Mouse (Mus musculus): Measurements from ENCODE around the gene Rplp0.

Rplp0 gene

GRCm38 (mm10) chr5:115526456-115527202, 32.6 kb upstream of the Rplp0 start:
- no peak for DNase-seq (ENCODE audit: low spot score)

DNA sequence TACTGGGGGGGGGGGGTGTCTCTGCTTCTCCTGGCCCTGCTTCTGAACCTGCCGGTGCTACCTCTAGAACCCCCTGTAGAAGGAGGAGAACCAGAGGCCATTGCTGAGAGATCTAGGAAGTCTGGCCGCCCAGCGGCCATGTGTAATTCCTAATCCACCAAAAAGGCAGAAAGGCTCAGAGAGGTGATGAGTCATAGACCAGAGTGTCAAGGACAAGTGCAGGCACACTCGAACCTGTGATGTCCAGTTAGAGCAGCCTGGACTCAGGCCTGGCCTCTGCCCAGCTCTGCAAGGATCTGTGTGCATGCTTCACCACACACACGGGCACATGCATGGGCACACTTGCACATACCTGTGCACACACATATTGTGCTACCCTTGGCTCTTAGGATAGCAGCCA, 31.1 kb upstream of the Rplp0 start:
- DNase-seq (ENCODE audit: low spot score), result no peak

GRCm38 (mm10) chr5:115529364-115529741, 29.9 kb upstream of the Rplp0 start:
- DNase-seq (ENCODE audit: low spot score), result no peak

- DNase-seq (ENCODE audit: low spot score), result no peak
Measured at GRCm38 (mm10) chr5:115529742-115530446, 29.4 kb upstream of the Rplp0 start.

DNA sequence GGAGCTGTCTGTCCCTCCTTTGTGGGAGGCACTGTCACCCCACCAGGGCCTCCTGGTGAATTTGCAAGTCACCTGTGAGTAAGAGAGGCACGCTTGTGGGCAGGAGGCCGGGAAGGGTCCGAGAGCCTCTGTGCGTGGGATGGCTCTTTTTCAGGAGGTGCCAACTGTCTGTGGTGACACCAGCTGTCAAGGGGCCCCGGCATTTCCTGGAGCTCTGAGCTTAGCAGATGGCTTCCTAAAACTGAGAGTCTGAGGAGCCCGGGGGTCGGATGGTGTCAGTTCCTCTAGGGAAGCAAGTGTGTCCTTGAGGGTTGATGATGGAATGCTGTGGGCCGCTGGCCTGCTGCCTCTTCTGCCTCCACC, 28.8 kb upstream of the Rplp0 start:
- no peak for DNase-seq (ENCODE audit: low spot score)

GRCm38 (mm10) chr5:115531671-115532270, 27.5 kb upstream of the Rplp0 start:
- DNase-seq (ENCODE audit: low spot score), result peak; percentile 87

DNA sequence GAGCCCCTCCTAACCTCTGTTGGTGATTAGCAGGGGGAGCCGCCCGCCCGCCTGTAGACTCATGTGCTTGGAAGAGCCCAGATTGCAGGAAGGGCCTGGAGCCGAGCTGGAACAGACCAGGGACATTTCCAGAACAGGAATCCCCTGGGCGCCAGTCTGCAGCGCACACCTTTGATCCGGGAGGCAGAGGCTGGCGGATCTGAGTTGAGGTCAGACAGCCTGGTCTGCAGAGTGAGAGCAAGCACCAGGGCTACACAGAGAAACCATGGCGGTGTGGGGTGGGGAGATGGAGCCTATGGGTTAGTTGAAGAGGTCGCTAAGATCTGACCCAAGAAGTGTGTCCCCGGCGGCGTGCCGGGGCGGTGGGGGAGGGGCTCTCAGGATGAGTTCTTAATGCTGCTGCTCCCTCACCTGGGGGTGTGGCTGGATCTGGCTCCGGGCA, 25.0 kb upstream of the Rplp0 start:
- peak; percentile 70 for DNase-seq (ENCODE audit: low spot score)

DNA sequence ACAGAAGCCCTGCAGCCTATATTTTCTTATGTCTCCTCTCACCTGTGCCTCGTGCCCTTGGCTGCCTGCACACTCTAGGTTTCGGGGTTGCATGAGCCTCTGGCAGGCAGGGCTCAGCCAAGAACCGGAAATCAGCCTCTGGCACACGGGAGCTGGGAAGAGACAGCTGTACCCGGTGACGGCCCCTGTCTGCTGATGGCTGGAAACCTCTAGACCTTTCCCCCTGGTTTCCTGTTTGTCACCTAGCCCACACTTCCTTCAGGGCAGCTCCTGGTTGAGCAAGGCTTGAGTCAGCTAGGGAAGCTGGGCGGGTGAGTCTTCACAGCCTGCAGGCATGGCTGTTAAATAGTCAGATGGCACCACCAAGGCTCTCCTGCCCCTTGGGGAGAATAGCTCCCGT, 24.4 kb upstream of the Rplp0 start:
- DNase-seq (ENCODE audit: low spot score), result peak; percentile 62

- DNase-seq (ENCODE audit: low spot score), result no peak
Measured at GRCm38 (mm10) chr5:115535635-115536034, 23.6 kb upstream of the Rplp0 start.

- DNase-seq (ENCODE audit: low spot score), result peak; percentile 70
Measured at GRCm38 (mm10) chr5:115538017-115538692, 21.1 kb upstream of the Rplp0 start.

GRCm38 (mm10) chr5:115538693-115539043, 20.6 kb upstream of the Rplp0 start:
- peak; percentile 95 for DNase-seq (ENCODE audit: low spot score)

GRCm38 (mm10) chr5:115542635-115543384, 16.5 kb upstream of the Rplp0 start:
- peak; percentile 61 for DNase-seq (ENCODE audit: low spot score)

GRCm38 (mm10) chr5:115543509-115544253, 15.6 kb upstream of the Rplp0 start:
- peak; percentile 71 for DNase-seq (ENCODE audit: low spot score)

DNA sequence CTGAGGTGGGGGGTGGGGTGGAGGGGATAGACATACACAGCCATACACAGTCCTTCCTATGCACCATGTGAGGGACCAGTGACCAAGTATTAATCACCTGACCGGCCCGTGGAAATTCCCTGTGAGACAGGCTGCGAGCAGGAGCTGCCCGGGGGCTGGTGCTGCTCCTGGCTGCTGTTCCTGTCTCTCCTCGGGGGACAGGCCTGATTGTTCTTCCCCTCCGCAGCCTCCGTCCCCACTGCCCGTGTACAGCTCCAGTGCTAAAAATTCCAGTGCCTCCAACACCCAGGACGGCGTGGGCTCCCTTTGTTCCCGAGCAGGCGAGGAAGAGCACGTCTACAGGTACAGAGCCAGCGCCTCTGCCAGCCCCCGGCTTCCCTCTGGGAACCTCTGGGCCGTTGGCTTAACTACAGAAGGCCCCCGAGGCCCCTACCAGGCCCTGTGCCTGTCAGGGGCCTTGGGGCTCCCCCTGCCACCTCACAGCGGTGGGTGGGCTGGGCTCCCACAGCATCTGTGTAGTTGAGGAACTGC, 14.5 kb upstream of the Rplp0 start:
- DNase-seq (ENCODE audit: low spot score), result no peak

DNA sequence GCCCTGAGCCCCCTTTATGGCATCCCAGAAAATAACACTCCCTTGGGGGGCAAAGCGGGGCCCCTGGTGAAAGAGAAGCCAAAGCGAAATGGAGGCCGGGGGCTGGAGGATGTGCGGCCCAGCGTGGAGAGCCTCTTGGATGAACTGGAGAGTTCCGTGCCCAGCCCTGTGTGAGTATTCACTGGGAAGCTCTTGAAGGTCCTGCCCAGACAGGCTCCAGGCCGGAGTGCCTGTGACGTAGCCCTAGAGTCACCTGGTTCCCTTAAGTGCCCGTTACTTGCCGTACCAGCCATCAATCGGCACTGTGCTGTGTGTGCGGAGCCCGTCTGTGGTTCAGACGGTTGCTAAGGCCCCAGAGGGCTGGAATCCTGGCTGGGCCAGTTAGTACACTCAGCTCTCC, 13.6 kb upstream of the Rplp0 start:
- no peak for DNase-seq (ENCODE audit: low spot score)

- DNase-seq (ENCODE audit: low spot score), result no peak
Measured at GRCm38 (mm10) chr5:115546536-115546935, 12.7 kb upstream of the Rplp0 start.

DNA sequence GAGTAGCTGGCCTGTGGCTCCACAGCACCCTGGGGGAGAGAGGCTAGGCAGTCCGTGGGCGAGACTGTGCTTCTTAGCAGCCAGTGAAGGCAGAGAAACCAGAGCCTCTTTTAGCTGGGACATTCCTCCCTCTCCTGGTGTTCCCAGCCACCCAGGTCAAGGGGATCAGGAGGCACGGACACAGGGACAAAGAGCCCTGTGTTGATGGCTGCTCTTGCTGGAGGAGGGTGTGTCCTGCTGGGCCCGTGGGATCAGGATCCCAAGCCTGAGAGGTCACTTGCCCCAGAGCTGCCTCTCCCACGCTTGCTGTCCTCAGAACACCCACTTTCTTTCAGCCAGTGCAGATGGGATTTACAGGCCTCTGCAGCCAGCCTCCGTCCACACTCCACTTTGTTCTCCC, 12.3 kb upstream of the Rplp0 start:
- DNase-seq (ENCODE audit: low spot score), result no peak

DNA sequence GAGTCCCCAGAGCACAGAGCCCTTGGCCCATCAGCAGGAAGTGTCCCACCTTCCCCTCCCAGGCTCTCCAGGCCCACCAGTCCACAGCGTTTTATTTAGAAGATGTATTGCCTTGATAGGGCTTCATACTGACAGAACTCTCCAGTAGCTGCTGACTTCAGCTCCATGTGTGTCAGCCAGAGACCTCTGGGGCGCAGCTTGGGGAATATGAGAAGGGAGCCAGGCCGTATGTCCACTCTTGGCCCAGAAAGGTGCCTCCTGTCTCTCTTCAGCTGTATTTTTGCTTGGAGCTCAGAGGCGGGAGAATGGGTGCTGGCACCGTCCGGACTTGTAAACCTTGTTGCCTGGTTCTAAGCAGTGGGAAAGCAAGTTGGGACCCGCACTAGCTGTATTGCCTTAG, 11.8 kb upstream of the Rplp0 start:
- no peak for DNase-seq (ENCODE audit: low spot score)

- DNase-seq (ENCODE audit: low spot score), result no peak
Measured at GRCm38 (mm10) chr5:115548501-115549285, 10.6 kb upstream of the Rplp0 start.

GRCm38 (mm10) chr5:115550482-115551005, 8.7 kb upstream of the Rplp0 start:
- DNase-seq (ENCODE audit: low spot score), result no peak
